ENCODE assay signal across 18 mouse cellular contexts in the genomic region with DNA sequence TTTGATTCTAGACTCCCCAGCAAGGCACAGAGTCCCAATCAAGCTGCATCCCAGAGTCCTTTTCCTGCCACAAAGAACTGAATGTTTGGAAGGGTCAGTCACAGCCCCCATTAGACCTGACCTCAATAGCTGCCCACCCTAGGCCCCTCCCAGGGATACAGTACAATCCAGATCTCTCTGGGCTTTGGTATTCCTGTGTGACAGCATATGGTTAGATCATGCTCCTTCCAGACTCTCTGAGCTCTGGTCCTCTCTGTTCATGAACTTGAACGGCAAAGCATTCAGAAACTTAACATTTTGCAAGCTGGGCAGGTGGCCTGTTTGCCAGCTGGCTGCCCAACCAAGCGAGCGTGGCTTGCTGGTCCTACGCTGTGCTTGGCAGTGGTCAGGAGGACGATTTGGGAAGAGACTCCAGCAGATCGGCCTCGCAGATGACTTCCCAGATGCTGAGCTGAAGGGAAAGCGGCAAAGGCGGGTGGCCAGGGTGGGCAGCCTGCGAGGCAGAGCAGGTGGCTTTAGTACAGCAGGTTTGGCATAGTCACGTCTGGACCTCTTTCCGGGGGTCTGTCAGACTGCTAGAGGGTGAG. TPM values are rescaled to one million over a fixed set of nuclear protein-coding genes. Genes with fewer than 3 reads are reported as not detected.
A peak's percentile ranks its signal among the peaks of the same experiment; 100 is the strongest.
DNase-seq lines count a peak whose midpoint lies in the region; ATAC-seq and TF ChIP-seq lines count a peak whose summit lies in the region.
"Had no signal": no experiment of that assay in that cellular context is flagged by ENCODE, and none has a peak within 500 bp of the region (broad histone marks: within the 10 kb centered on the region; RNA-seq: fewer than 3 reads in every experiment).

No protein-coding gene starts in this region.

- H3K27me3 ChIP-seq in hindbrain, embryonic 10.5 days (ENCODE audit: insufficient read depth, poor library complexity, severe bottlenecking): peaks cover 34% of the 10 kb centered on the region
- peaks cover 10% of the 10 kb centered on the region; the same call in 1 of the 2 replicates for H3K27me3 ChIP-seq in hindbrain, embryonic 13.5 days
- no peaks in the 10 kb centered on the region for H3K27me3 ChIP-seq in midbrain, postnatal 0 days (ENCODE audit: insufficient read depth, low read length)
- H3K27me3 ChIP-seq in midbrain, embryonic 10.5 days (ENCODE audit: low read depth, poor library complexity, severe bottlenecking): peaks cover 47% of the 10 kb centered on the region
- H3K27me3 ChIP-seq: midbrain, embryonic 15.5 days; stomach, embryonic 15.5 days had no signal

- H3K4me2 ChIP-seq in hindbrain, embryonic 13.5 days: no peak overlapping the region
- H3K4me2 ChIP-seq in midbrain, postnatal 0 days (ENCODE audit: low read depth, low read length, poor library complexity, severe bottlenecking): no peak overlapping the region
- H3K4me2 ChIP-seq: midbrain, embryonic 15.5 days; stomach, embryonic 15.5 days had no signal

- no peak overlapping the region for H3K4me3 ChIP-seq in hindbrain, embryonic 10.5 days
- H3K4me3 ChIP-seq in hindbrain, embryonic 13.5 days: no peak overlapping the region
- no peak overlapping the region for H3K4me3 ChIP-seq in midbrain, postnatal 0 days (ENCODE audit: low read depth, low read length)
- H3K4me3 ChIP-seq in midbrain, embryonic 10.5 days: no peak overlapping the region
- H3K4me3 ChIP-seq: midbrain, embryonic 15.5 days; stomach, embryonic 15.5 days had no signal

- no peak for DNase-seq in hindbrain, embryonic 10.5 days (ENCODE audit: low spot score)
- DNase-seq in midbrain, postnatal 0 days (ENCODE audit: low spot score): peak; percentile 81
- no peak for DNase-seq in midbrain, embryonic 10.5 days (ENCODE audit: low spot score)
- DNase-seq in cerebellum, postnatal 10 days: peak; percentile 90 to 95
- no peak for DNase-seq in lung, postnatal 4 days
- DNase-seq in retina, embryonic 14.5 days (ENCODE audit: low spot score): no peak
- no peak for DNase-seq in urinary bladder, postnatal 10 days (ENCODE audit: low spot score)
- DNase-seq: adrenal gland, postnatal 10 days; B cell, adult 2 months; kidney, adult 8-10 months; kidney, postnatal 36 days; right cerebral cortex, adult 18-20 months; spleen, adult 18-20 months had no signal

- H3K27ac ChIP-seq in hindbrain, embryonic 10.5 days: 0 out of 2 replicates have a peak overlapping the region, but pooled peaks have one; percentile 0
- H3K27ac ChIP-seq in hindbrain, embryonic 13.5 days: no peak overlapping the region
- H3K27ac ChIP-seq in midbrain, postnatal 0 days (ENCODE audit: low read depth, low read length): no peak overlapping the region
- no peak overlapping the region; the same call in 1 of the 2 replicates for H3K27ac ChIP-seq in midbrain, embryonic 10.5 days (replicated peaks)
- H3K27ac ChIP-seq: liver, embryonic 14.5 days; midbrain, embryonic 15.5 days; stomach, embryonic 15.5 days had no signal

- no peak overlapping the region for H3K9ac ChIP-seq in hindbrain, embryonic 13.5 days
- H3K9ac ChIP-seq in midbrain, postnatal 0 days (replicated peaks; ENCODE audit: low read length, poor library complexity, severe bottlenecking): no peak overlapping the region
- H3K9ac ChIP-seq: liver, embryonic 14.5 days; midbrain, embryonic 15.5 days; stomach, embryonic 15.5 days had no signal

- no peaks in the 10 kb centered on the region for H3K36me3 ChIP-seq in hindbrain, embryonic 10.5 days
- no peaks in the 10 kb centered on the region for H3K36me3 ChIP-seq in hindbrain, embryonic 13.5 days
- no peaks in the 10 kb centered on the region for H3K36me3 ChIP-seq in midbrain, postnatal 0 days (ENCODE audit: insufficient read depth, low read length)
- no peaks in the 10 kb centered on the region for H3K36me3 ChIP-seq in midbrain, embryonic 10.5 days
- H3K36me3 ChIP-seq: midbrain, embryonic 15.5 days; stomach, embryonic 15.5 days had no signal

- 87% methylated on average over 12 of the region's 12 CpGs for WGBS in hindbrain, embryonic 10.5 days
- WGBS in hindbrain, embryonic 13.5 days: 81% methylated on average over 12 of the region's 12 CpGs
- WGBS in midbrain, postnatal 0 days: 76% methylated on average over 12 of the region's 12 CpGs
- WGBS in midbrain, embryonic 10.5 days: 90% methylated on average over 12 of the region's 12 CpGs

- H3K9me3 ChIP-seq in hindbrain, embryonic 10.5 days: no peaks in the 10 kb centered on the region
- no peaks in the 10 kb centered on the region for H3K9me3 ChIP-seq in hindbrain, embryonic 13.5 days
- no peaks in the 10 kb centered on the region for H3K9me3 ChIP-seq in midbrain, postnatal 0 days (ENCODE audit: low read length)
- H3K9me3 ChIP-seq in midbrain, embryonic 10.5 days (replicated peaks): no peaks in the 10 kb centered on the region
- H3K9me3 ChIP-seq: midbrain, embryonic 15.5 days; stomach, embryonic 15.5 days had no signal

- ATAC-seq in hindbrain, embryonic 13.5 days (ENCODE audit: low FRiP score): no peak
- ATAC-seq in midbrain, postnatal 0 days (ENCODE audit: low FRiP score): no peak; the same call in 1 of the 2 replicates
- ATAC-seq: inflammation-experienced regulatory T-cells, adult 6 months; midbrain, embryonic 15.5 days had no signal

- peaks cover 43% of the 10 kb centered on the region for H3K4me1 ChIP-seq in hindbrain, embryonic 10.5 days (replicated peaks)
- H3K4me1 ChIP-seq in hindbrain, embryonic 13.5 days (replicated peaks): peaks cover 28% of the 10 kb centered on the region
- H3K4me1 ChIP-seq in midbrain, postnatal 0 days (ENCODE audit: insufficient read depth, low read length): peaks cover 10% of the 10 kb centered on the region
- peaks cover 39% of the 10 kb centered on the region for H3K4me1 ChIP-seq in midbrain, embryonic 10.5 days

- no peak for TF ChIP-seq CTCF in midbrain, postnatal 0 days (IDR thresholded peaks at IDR 0.05)

RNA-seq across cellular contexts. Expression of a gene that starts 58.0 kb away (rescaled TPM):
- 7.3 and 7.4 TPM in 2 replicates for polyA plus RNA-seq in hindbrain, embryonic 10.5 days (2016; fragmentation: Nextera tagmentation; extraction: Ambion mirVana)
- polyA plus RNA-seq in hindbrain, embryonic 13.5 days (2015; fragmentation: Nextera tagmentation; extraction: Ambion mirVana): 17.7 and 18.0 TPM in 2 replicates
- 17.6 and 20.3 TPM in 2 replicates for total RNA-seq in midbrain, postnatal 0 days (2014; rRNA removed)
- 22.6 and 23.6 TPM in 2 replicates for polyA plus RNA-seq in midbrain, postnatal 0 days (2015; fragmentation: Nextera tagmentation; extraction: Ambion mirVana)
- 4.6 and 5.1 TPM in 2 replicates for polyA plus RNA-seq in midbrain, embryonic 10.5 days (2016; fragmentation: Nextera tagmentation; extraction: Ambion mirVana)

Comparison
In these comparisons a context has a peak if more than half of its experiments do, and no peak if none do; other contexts are left out.
1. DNase-seq: peak in midbrain, postnatal 0 days (single experiment) and cerebellum, postnatal 10 days (2 of 2); none in hindbrain, embryonic 10.5 days (single experiment), midbrain, embryonic 10.5 days (single experiment), lung, postnatal 4 days (0 of 2), retina, embryonic 14.5 days (single experiment) and urinary bladder, postnatal 10 days (single experiment).